Mouse (Mus musculus) cerebellum, adult 2 months (tissue): ENCODE results near the gene Pparg.

ENCODE experiments used
- CTCF ChIP-seq: fragments of 200-500 bp; IDR thresholded peaks from 2 replicates; pipeline ENCODE4 v1.5.1; 2011; ENCODE audit warnings: low read depth, mild to moderate bottlenecking, control low read depth, low read length, moderate library complexity, borderline replicate concordance; ENCODE audit not compliant: insufficient read depth
- POLR2A ChIP-seq: fragments of 200-500 bp; IDR thresholded peaks from 2 replicates; pipeline ENCODE4 v1.6.1; 2011; ENCODE audit warnings: low read length, control low read depth, borderline replicate concordance; ENCODE audit not compliant: insufficient read depth

DNA sequence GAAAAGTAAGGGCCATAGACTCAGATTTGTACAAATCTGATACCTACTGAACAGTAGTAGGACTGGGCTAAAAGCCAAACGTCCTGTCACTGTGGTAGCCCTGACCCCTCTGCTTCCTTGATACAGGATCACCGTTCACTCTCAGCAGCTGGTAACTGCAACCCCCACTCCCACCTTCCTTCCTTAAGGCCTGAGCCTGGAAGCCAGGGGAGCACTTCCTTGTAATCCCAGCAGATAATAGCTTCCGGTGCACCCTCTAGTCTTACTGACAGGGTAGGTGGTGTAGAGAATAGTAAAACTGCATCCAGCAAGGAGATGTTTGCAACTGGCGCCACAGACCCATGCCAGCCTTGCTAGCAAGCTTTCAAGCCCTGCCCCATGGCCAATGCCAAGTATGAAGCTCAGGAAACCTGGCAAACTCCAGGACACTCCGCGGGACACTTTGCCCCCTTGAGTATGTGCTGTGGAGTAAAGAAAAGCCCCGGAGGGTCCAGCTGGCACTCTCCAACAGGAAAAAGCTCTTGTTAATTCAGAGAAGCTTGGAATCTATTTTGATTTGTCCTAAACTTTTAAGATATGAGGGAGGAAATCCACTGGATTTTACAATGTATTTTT is 116.4 kb downstream of the Pparg start:
- TF ChIP-seq POLR2A (no peak), CTCF (no peak)
